Mouse (Mus musculus): ENCODE results near the gene Chrm4. TPM values are rescaled to one million over a fixed set of nuclear protein-coding genes. Genes with fewer than 3 reads are reported as not detected.

Gene Chrm4
- total and polyA plus RNA-seq, 2 experiments, result not detected

DNA sequence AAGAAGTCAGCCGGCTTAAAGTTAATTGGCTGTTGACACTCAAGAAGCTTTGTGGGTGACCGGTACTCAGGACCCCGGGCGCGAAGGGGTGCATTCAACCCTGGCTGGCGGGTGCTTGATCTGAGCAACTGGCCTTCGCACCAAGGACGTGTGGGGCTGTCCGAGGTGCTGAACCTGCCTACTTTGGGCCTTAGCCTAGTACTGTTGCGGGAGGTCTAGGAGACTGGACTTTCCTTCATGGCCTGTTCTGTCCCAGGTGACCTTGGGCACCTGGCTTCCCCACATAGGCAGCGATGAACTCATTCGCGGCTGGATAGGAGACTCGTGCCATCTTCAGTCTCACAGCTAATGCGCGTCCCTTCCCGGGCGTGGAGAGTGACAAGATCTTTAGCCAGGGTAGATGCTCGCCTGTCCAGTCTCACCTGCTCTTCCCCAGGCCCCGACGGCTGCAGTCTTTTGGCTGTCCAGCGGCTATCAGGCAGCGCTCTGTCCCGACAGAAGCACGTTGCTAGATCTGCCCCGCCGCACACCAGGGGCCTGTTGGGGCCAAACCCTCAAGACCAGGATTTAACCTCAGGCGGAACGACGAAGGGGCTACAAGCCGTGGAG is 5.8 kb upstream of the Chrm4 start:
- no peak overlapping the region for H3K27ac ChIP-seq (replicated peaks; ENCODE audit: insufficient read depth, low read depth, low read length)
- 6% methylated on average over 31 of the region's 31 CpGs for whole genome bisulfite sequencing
- no peaks in the 10 kb centered on the region for H3K79me2 ChIP-seq (ENCODE audit: control insufficient read depth, insufficient read depth, low read length)
- H3K9ac ChIP-seq (ENCODE audit: low read depth, low read length), result no peak overlapping the region
- peak; percentile 39 for DNase-seq (ENCODE audit: extremely low read depth, low read depth, low spot score)
- peaks cover 21% of the 10 kb centered on the region for H3K27me3 ChIP-seq (ENCODE audit: control insufficient read depth, insufficient read depth, low read length)
- no peaks in the 10 kb centered on the region; the same call in 1 of the 2 replicates for H3K36me3 ChIP-seq (ENCODE audit: control insufficient read depth, insufficient read depth, low read length)
- peak overlapping the region; percentile 39; the same call in 1 of the 2 replicates for H3K4me3 ChIP-seq (ENCODE audit: insufficient read depth, low read depth, low read length)
- peaks cover 5% of the 10 kb centered on the region for H3K4me1 ChIP-seq (ENCODE audit: control insufficient read depth, insufficient read depth, low read length)
- TF ChIP-seq POLR2A (IDR thresholded peaks at IDR 0.05; ENCODE audit: extremely low read depth, insufficient read depth, low read length) (no peak), CTCF (IDR thresholded peaks at IDR 0.05; ENCODE audit: low read depth, low read length) (no peak)

GRCm38 (mm10) chr2:91921790-91922570 is 5.1 kb upstream of the Chrm4 start:
- TF ChIP-seq CTCF (IDR thresholded peaks at IDR 0.05; ENCODE audit: low read depth, low read length) (peak; percentile 34; the same call in 1 of the 2 replicates), POLR2A (IDR thresholded peaks at IDR 0.05; ENCODE audit: extremely low read depth, insufficient read depth, low read length) (no peak)
- 2% methylated on average over 63 of the region's 64 CpGs for WGBS
- peaks cover 5% of the 10 kb centered on the region for H3K4me1 ChIP-seq (ENCODE audit: control insufficient read depth, insufficient read depth, low read length)
- no peaks in the 10 kb centered on the region for H3K36me3 ChIP-seq (ENCODE audit: control insufficient read depth, insufficient read depth, low read length)
- no peak overlapping the region for H3K27ac ChIP-seq (replicated peaks; ENCODE audit: insufficient read depth, low read depth, low read length)
- no peak overlapping the region for H3K9ac ChIP-seq (ENCODE audit: low read depth, low read length)
- no peaks in the 10 kb centered on the region for H3K79me2 ChIP-seq (ENCODE audit: control insufficient read depth, insufficient read depth, low read length)
- H3K27me3 ChIP-seq (ENCODE audit: control insufficient read depth, insufficient read depth, low read length), result peaks cover 21% of the 10 kb centered on the region
- peak overlapping the region; percentile 39; the same call in 1 of the 2 replicates for H3K4me3 ChIP-seq (ENCODE audit: insufficient read depth, low read depth, low read length)
- no peak for DNase-seq (ENCODE audit: extremely low read depth, low read depth, low spot score)

- Histone ChIP-seq H3K9ac (ENCODE audit: low read depth, low read length) (no peak overlapping the region), H3K4me1 (ENCODE audit: control insufficient read depth, insufficient read depth, low read length) (peaks cover 5% of the 10 kb centered on the region), H3K36me3 (ENCODE audit: control insufficient read depth, insufficient read depth, low read length) (no peaks in the 10 kb centered on the region), H3K4me3 (ENCODE audit: insufficient read depth, low read depth, low read length) (no peak overlapping the region), H3K27me3 (ENCODE audit: control insufficient read depth, insufficient read depth, low read length) (peaks cover 21% of the 10 kb centered on the region), H3K79me2 (ENCODE audit: control insufficient read depth, insufficient read depth, low read length) (no peaks in the 10 kb centered on the region), H3K27ac (replicated peaks; ENCODE audit: insufficient read depth, low read depth, low read length) (no peak overlapping the region)
- DNase-seq (ENCODE audit: extremely low read depth, low read depth, low spot score), result no peak
- WGBS, result 5% methylated on average over 37 of the region's 37 CpGs
- TF ChIP-seq POLR2A (IDR thresholded peaks at IDR 0.05; ENCODE audit: extremely low read depth, insufficient read depth, low read length) (no peak), CTCF (IDR thresholded peaks at IDR 0.05; ENCODE audit: low read depth, low read length) (no peak)
Measured at GRCm38 (mm10) chr2:91922586-91923414, 4.2 kb upstream of the Chrm4 start.

DNA sequence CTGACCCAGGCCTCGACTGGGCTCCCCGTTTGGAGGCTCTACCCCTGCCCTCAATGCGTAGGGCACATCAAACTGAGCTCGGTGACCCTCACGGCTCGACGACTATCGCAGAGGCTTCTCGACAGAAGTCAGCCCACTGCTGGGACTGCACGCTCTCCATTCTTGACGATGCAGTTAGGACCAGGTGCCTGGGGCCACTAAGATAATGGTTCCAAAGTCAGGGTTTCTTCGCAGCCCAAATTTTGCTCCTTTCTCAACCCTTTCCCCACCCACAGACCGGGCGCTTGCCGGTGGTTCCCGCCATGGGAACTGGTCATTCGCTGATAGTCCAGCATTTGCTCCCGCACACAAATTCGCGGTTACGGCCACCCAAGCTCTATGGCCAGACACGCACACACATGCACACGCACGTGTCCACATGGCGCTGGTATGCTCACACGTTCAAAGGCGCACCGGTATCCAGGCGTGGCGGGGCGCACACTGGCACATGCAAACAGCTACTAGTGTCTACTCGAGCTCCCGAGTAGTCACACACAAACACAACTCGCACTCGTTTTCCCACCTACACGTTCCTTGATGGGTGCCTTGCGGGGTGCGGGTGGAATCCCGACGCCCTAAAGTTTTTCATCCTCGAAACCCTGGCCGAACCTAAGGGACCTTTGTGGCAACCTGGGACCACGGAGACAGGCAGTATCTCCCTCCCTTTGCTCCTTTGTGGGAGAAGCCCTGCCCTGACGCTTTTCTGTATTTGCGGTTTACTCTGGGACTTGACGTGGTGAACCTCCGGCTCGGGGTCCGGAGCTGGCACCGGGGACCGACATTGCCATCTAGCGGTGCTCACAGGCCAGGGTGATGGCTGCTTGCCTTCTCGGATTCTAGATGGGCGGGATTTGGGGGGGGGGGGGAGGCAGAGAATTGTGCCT is 3.4 kb upstream of the Chrm4 start:
- TF ChIP-seq CTCF (IDR thresholded peaks at IDR 0.05; ENCODE audit: low read depth, low read length), result peak; percentile 84
- TF ChIP-seq POLR2A (IDR thresholded peaks at IDR 0.05; ENCODE audit: extremely low read depth, insufficient read depth, low read length), result no peak
- H3K27me3 ChIP-seq (ENCODE audit: control insufficient read depth, insufficient read depth, low read length), result peaks cover 21% of the 10 kb centered on the region
- H3K4me3 ChIP-seq (ENCODE audit: insufficient read depth, low read depth, low read length), result peak overlapping the region; percentile 12; the same call in 1 of the 2 replicates
- H3K36me3 ChIP-seq (ENCODE audit: control insufficient read depth, insufficient read depth, low read length), result no peaks in the 10 kb centered on the region
- 4% methylated on average over 54 of the region's 54 CpGs for WGBS
- H3K4me1 ChIP-seq (ENCODE audit: control insufficient read depth, insufficient read depth, low read length), result peaks cover 5% of the 10 kb centered on the region
- no peak overlapping the region for H3K9ac ChIP-seq (ENCODE audit: low read depth, low read length)
- H3K79me2 ChIP-seq (ENCODE audit: control insufficient read depth, insufficient read depth, low read length), result no peaks in the 10 kb centered on the region
- H3K27ac ChIP-seq (replicated peaks; ENCODE audit: insufficient read depth, low read depth, low read length), result no peak overlapping the region
- peak; percentile 10 for DNase-seq (ENCODE audit: extremely low read depth, low read depth, low spot score)

GRCm38 (mm10) chr2:91924726-91925125 is 2.3 kb upstream of the Chrm4 start:
- TF ChIP-seq POLR2A (IDR thresholded peaks at IDR 0.05; ENCODE audit: extremely low read depth, insufficient read depth, low read length) (no peak), CTCF (IDR thresholded peaks at IDR 0.05; ENCODE audit: low read depth, low read length) (no peak)

More at GRCm38 (mm10) chr2:91924726-91925125, 2.3 kb upstream of the Chrm4 start:
- H3K27ac ChIP-seq (replicated peaks; ENCODE audit: insufficient read depth, low read depth, low read length), result no peak overlapping the region
- no peaks in the 10 kb centered on the region for H3K36me3 ChIP-seq (ENCODE audit: control insufficient read depth, insufficient read depth, low read length)
- peaks cover 21% of the 10 kb centered on the region for H3K27me3 ChIP-seq (ENCODE audit: control insufficient read depth, insufficient read depth, low read length)
- no peak overlapping the region for H3K4me3 ChIP-seq (ENCODE audit: insufficient read depth, low read depth, low read length)
- DNase-seq (ENCODE audit: extremely low read depth, low read depth, low spot score), result no peak
- peaks cover 5% of the 10 kb centered on the region for H3K4me1 ChIP-seq (ENCODE audit: control insufficient read depth, insufficient read depth, low read length)
- no peaks in the 10 kb centered on the region for H3K79me2 ChIP-seq (ENCODE audit: control insufficient read depth, insufficient read depth, low read length)
- no peak overlapping the region for H3K9ac ChIP-seq (ENCODE audit: low read depth, low read length)
- WGBS, result 96% methylated on average over 1 of the region's 1 CpGs
